Mouse (Mus musculus): ENCODE measurements at regions not wholly inside any gene's neighbourhood (a gene's known extent, or its start where the extent isn't known, plus 50 kb on each side); places are given as distances from the start of the nearest gene placed in this dataset.

DNA sequence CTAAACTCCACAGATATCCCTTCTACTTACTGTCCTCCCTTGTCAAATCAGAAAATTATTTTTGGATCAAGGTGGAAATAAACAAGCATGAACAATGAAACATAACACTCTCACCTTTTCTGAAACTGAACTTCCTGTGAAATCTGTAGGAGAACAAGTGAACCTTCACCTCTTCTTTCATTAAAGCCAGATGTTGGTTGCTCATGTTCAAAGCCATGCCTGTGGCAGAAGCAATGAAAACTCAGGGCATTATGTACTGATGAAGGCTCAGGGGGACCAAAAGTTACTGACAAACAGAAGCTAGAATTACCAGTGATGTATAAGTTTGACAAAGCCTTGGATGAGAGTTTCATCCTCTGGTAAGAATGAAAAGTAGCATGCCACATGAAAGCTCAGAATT, 390.5 kb upstream of the Dpp10 start:
- Histone ChIP-seq H3K27ac (ENCODE audit: control insufficient read depth, low read depth, low read length) (no peak overlapping the region), H3K79me2 (ENCODE audit: control insufficient read depth, insufficient read depth, low read length, poor library complexity) (no peaks in the 10 kb centered on the region), H3K4me3 (ENCODE audit: control insufficient read depth in 1 of 2, insufficient read depth in 1 of 2, low read depth in 2 of 2, low read length in 2 of 2) (no peak overlapping the region), H3K27me3 (ENCODE audit: control insufficient read depth in 1 of 2, insufficient read depth in 2 of 2, low read length in 2 of 2) (no peaks in the 10 kb centered on the region), H3K9me3 (replicated peaks; ENCODE audit: insufficient read depth, low read length) (no peaks in the 10 kb centered on the region), H3K9ac (ENCODE audit: control insufficient read depth, low read depth, low read length, poor library complexity, severe bottlenecking) (no peak overlapping the region), H3K36me3 (ENCODE audit: control insufficient read depth in 1 of 2, insufficient read depth in 2 of 2, low read length in 2 of 2) (no peaks in the 10 kb centered on the region), H3K4me1 (ENCODE audit: control insufficient read depth in 1 of 2, insufficient read depth in 2 of 2, low read length in 2 of 2) (no peaks in the 10 kb centered on the region)
- DNase-seq (ENCODE audit: low read depth, low spot score), result no peak
- no peak for TF ChIP-seq POLR2A (IDR thresholded peaks at IDR 0.05; ENCODE audit: control insufficient read depth in 1 of 2, insufficient read depth in 1 of 2, low read depth in 1 of 2, low read length in 2 of 2, poor library complexity in 1 of 2)
- no peak for TF ChIP-seq GABPA (IDR thresholded peaks at IDR 0.05; ENCODE audit: low read depth, low read length)
- no peak for TF ChIP-seq MAZ (IDR thresholded peaks at IDR 0.05; ENCODE audit: low read depth, low read length)
- no peak for TF ChIP-seq ZKSCAN1 (IDR thresholded peaks at IDR 0.05; ENCODE audit: low read depth, low read length)
- TF ChIP-seq HCFC1 (IDR thresholded peaks at IDR 0.05; ENCODE audit: low read depth, low read length), result no peak
- no peak for TF ChIP-seq MYB (IDR thresholded peaks at IDR 0.05; ENCODE audit: low read depth, low read length)
- no peak for TF ChIP-seq ZNF384 (IDR thresholded peaks at IDR 0.05; ENCODE audit: low read depth, low read length)
- TF ChIP-seq ZC3H11A (IDR thresholded peaks at IDR 0.05; ENCODE audit: low read depth, low read length), result no peak
- TF ChIP-seq GATA1 (IDR thresholded peaks at IDR 0.05; ENCODE audit: low read depth, low read length), result no peak
- no peak for TF ChIP-seq EP300 (IDR thresholded peaks at IDR 0.05; ENCODE audit: low read depth in 1 of 2, low read length in 2 of 2)
- no peak for TF ChIP-seq UBTF (IDR thresholded peaks at IDR 0.05; ENCODE audit: borderline replicate concordance, insufficient read depth, low read depth, low read length)
- no peak for TF ChIP-seq JUND (IDR thresholded peaks at IDR 0.05; ENCODE audit: low read depth, low read length)
- TF ChIP-seq KAT2A (conservative IDR thresholded peaks at IDR 0.05; ENCODE audit: low read depth, low read length), result no peak
- no peak for TF ChIP-seq TAL1 (IDR thresholded peaks at IDR 0.05; ENCODE audit: low read length)
- no peak for TF ChIP-seq POLR2AphosphoS2 (IDR thresholded peaks at IDR 0.05; ENCODE audit: low read length)

GRCm38 (mm10) chr1:124429583-124429982, 384.2 kb upstream of the Dpp10 start:
- Histone ChIP-seq H3K4me1 (ENCODE audit: control insufficient read depth in 1 of 2, insufficient read depth in 2 of 2, low read length in 2 of 2) (no peaks in the 10 kb centered on the region), H3K79me2 (ENCODE audit: control insufficient read depth, insufficient read depth, low read length, poor library complexity) (no peaks in the 10 kb centered on the region), H3K27me3 (ENCODE audit: control insufficient read depth in 1 of 2, insufficient read depth in 2 of 2, low read length in 2 of 2) (no peaks in the 10 kb centered on the region), H3K9me3 (replicated peaks; ENCODE audit: insufficient read depth, low read length) (no peaks in the 10 kb centered on the region), H3K9ac (ENCODE audit: control insufficient read depth, low read depth, low read length, poor library complexity, severe bottlenecking) (no peak overlapping the region), H3K27ac (ENCODE audit: control insufficient read depth, low read depth, low read length) (no peak overlapping the region), H3K4me3 (ENCODE audit: control insufficient read depth in 1 of 2, insufficient read depth in 1 of 2, low read depth in 2 of 2, low read length in 2 of 2) (no peak overlapping the region), H3K36me3 (ENCODE audit: control insufficient read depth in 1 of 2, insufficient read depth in 2 of 2, low read length in 2 of 2) (no peaks in the 10 kb centered on the region)
- no peak for TF ChIP-seq KAT2A (conservative IDR thresholded peaks at IDR 0.05; ENCODE audit: low read depth, low read length)
- TF ChIP-seq MYC (IDR thresholded peaks at IDR 0.05; ENCODE audit: low read depth, low read length), result no peak
- no peak for TF ChIP-seq ELF1 (IDR thresholded peaks at IDR 0.05; ENCODE audit: low read depth, low read length)
- no peak for TF ChIP-seq E2F4 (IDR thresholded peaks at IDR 0.05; ENCODE audit: borderline replicate concordance, low read depth, low read length)
- no peak for TF ChIP-seq CHD1 (IDR thresholded peaks at IDR 0.05; ENCODE audit: low read depth, low read length)
- no peak for TF ChIP-seq ZC3H11A (IDR thresholded peaks at IDR 0.05; ENCODE audit: low read depth, low read length)
- TF ChIP-seq GATA1 (IDR thresholded peaks at IDR 0.05; ENCODE audit: low read depth, low read length), result no peak
- no peak for TF ChIP-seq JUND (IDR thresholded peaks at IDR 0.05; ENCODE audit: low read depth, low read length)
- TF ChIP-seq HCFC1 (IDR thresholded peaks at IDR 0.05; ENCODE audit: low read depth, low read length), result no peak
- no peak for TF ChIP-seq MEF2A (IDR thresholded peaks at IDR 0.05; ENCODE audit: extremely low read depth, insufficient replicate concordance, low read depth, low read length, poor library complexity, severe bottlenecking)
- TF ChIP-seq SMC3 (IDR thresholded peaks at IDR 0.05; ENCODE audit: low read depth, low read length), result no peak
- TF ChIP-seq NRF1 (IDR thresholded peaks at IDR 0.05; ENCODE audit: insufficient read depth, low read depth, low read length, poor library complexity, severe bottlenecking), result no peak
- TF ChIP-seq MXI1 (IDR thresholded peaks at IDR 0.05; ENCODE audit: low read depth, low read length), result no peak
- no peak for DNase-seq (ENCODE audit: low read depth, low spot score)
